Mouse (Mus musculus): ENCODE results near the gene Zyx.

Zyx gene

DNA sequence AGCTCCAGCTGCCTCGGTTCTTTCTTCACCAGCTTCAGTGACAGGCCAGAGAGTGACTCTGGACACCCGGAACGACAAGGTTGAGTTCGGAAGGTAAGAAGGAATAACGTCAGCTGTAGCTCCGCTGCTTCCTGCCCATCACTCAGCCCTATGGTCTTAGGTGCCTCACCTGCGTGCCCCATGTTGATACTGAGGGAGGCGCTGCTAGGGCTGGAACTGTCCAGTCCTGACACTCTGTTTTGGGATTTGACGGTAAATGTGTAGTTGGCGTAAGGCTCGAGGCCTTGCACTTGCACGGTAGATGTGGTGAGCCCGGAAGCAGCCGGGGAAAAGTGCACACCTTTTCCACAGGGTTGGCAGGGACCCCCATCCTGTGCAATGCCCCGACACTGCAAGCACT, 15.2 kb downstream of the Zyx start:
- DNase-seq (ENCODE audit: low spot score in 2 of 2) = no peak

DNA sequence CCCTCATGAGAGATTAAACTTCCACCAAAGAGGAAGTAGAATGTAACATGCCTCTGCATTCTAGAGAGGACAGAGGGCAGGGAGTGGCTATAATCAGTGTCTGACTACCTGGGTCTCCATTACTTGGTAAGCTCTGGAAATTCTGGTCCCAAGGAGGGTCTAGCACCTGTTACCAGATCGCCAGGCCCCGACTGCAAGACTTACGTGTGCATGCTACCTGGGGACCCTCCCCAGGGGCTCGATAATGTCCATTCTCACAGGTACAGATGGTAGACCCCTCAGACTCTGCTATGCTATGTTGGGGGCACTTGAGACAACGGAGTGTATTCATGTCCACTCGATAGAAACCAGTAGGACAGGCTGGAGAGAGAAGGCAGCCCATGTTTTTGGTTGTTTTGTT, 15.8 kb downstream of the Zyx start:
- no peak for DNase-seq (ENCODE audit: low spot score in 2 of 2)

DNA sequence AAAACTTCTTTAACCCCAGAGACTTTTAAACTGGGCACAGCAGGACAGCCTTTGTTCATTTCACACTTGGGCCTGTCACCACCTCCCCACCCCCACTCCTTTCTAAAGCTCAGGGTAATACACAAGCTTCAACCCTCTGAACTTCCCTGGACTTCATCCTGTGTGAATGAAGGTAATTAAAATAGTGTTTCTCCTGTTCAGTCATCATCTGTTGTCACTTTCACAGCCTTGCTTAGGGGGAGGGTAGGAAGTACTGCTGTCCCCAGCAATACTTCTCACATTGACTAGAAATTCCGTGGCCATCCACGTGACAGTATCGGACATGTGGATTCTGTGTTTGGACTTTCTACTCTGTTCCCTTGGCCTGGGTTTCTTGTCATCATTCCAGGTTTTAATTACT, 20.4 kb downstream of the Zyx start:
- DNase-seq (ENCODE audit: low spot score in 2 of 2) = no peak

DNA sequence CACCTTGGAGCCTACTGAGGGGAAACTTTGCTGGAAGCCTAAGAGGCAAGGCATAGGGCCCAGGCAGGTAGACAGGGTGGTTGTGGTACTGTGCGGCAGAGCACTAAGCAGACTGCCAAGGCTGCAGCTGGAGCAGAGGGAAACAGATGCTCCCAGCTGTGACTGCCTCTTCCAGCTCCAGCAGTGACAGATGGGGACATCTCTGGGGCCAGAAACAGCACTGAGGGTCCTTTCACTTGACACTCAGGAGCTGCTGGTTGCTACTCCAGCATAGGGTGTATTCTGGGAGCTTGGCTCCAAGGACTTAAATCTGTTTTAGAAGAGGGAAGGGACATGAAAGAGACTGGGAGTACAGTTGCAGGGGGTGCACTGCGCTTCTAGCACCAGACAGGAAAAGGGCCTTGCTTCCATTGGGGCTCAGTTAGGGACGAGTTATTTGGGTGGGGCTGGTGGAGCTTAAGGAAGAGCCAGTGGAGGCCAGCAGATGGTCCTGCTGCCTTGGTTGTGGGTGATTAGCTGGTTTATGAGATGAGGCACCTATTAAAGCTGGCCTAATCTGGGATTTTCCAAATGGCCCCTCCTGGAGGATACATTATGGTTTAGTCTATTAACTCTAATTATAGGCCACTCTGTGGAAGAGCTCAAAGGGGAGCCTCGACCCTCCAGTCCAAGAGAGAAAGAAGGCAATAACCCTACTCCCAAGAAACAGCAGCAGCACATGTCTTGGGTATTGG, 21.4 kb downstream of the Zyx start:
- peak in 1 of 2 experiments; percentile 70 for DNase-seq (ENCODE audit: low spot score in 2 of 2)

DNA sequence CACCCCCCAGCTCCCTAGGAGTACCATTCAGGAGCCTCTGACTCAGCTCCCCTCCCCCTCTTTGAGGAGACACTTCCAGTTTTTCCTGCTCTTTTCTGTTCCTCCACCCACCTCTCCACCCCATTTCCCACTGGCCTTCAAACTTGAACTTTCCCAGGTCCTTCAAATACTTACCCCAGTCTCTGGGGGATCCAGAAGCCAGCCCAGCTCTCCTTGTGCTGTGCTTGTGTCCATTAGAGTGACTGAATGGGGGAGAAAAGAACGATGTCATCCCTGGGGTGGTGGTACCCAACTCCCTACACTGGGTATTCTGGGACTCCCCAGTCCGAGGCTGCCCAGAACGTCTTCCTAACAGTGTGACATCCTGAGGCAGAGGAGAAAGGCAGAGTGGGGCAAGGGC, 22.6 kb downstream of the Zyx start:
- DNase-seq (ENCODE audit: low spot score in 2 of 2) = no peak

DNA sequence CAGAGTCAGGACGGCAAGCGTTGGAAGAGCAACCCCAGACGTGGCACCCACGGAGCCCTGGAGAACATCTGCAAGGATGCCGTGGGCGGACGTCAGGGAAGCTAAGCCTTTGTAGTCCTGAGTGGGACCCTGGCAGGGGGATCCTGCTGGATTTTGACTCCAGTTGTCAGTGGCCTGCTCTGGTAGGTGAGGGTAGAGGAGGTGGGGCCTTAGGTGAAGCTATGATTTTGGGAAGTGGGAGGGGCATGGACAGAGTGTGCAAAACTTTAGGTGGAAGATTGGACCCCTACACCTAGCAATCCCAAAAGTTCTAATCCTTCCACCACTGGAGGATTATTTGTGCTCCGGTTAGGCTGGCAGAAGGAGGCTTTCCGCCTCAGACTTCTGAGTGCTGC, 23.0 kb downstream of the Zyx start:
- no peak for DNase-seq (ENCODE audit: low spot score in 2 of 2)

DNA sequence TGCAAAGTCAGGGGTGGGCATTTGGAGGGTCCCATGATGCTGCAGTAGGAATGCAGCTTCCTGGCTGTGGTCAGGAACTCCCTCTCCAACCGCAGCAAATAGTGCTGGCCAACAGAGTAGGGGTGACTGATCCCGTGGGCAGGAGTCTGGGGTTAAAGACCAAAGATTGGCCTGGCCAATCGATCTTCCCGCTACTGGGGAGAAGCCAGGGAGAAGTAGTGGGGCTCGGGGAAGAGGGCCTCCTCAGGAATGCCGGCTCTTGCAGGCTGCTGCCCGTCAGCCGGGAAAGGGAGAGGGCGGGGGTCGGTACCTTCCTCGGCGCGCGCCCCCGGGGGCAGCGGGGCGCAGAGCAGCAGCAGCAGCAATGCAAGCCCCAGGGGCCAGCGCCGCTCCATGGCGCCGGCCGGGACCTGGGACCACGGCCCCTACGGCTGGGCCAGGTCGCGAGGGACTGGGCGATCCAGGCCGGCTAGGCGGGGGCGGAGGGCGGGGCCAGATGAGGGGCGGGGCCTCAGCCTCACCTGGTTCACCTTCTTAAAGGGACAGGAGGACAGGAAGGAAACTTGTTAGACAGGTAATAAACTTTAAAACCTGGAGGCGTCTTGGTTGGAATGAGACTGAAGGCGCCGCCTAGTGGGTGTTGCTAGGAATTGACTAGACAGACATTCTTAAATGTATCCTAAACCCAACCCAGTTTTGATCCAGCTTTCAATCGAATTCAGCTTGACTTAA, 23.6 kb downstream of the Zyx start, which contains the start of gene Epha1:
Gene Epha1, minus strand, starts transcription at position 453 of the 732 bp plus-strand sequence.
- no peak for DNase-seq (ENCODE audit: low spot score in 2 of 2)

DNA sequence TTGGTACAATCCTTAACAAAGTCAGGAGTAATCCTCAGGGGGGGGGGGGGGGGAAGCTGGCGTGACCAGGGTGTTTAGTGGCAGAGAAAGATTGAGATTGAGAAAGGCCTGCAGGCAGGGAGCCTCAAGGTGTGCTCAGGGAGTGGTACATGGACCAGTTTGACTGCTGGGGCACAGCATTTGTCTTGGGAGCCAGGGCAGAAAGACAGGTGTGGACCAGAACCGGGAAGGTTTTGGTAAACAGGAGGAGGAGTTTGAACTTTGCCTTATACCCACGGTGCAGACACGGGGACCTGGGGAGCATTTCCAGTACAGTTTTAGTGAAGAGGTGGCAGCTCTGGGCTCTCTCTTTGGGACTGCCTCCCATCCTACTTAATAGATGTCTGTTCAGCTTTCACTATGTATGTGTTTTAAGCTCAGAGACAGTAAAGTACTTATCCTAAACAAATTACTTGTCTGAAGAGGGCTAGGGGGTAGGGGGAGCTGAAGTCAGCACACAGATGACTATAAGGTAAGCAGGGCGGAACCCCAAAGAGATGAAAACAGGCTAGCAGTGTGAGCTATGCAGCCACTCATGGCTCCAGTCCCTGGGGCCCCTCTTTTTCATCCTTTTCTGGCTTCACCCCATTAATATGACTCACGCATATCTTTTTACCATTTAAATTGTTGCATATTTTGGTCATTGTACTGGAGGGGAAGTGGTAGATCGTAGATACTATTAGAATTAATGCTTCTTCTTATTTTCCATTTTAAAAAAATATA, 24.4 kb downstream of the Zyx start:
- DNase-seq (ENCODE audit: low spot score in 2 of 2) = no peak

DNA sequence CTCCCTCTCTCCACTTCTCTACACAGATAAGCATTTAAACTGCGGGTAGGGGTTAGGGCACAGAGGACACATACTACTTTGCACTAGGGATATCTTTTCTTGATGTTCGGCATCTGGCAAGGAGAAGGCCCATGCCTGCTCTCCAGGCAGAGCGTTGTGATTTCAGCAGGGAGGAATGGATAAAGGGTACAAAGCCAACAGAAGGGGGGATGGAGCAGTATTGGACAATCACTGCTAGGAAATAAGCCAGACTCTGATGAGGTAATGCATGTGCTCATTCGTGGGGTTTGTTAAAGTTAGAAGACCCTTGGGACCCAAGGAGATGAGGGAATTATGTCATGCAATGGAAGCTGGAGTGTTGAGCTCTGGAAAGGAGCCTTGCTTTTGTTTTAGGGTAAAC, 25.3 kb downstream of the Zyx start:
- DNase-seq (ENCODE audit: low spot score in 2 of 2) = peak; percentile 75 to 81

DNA sequence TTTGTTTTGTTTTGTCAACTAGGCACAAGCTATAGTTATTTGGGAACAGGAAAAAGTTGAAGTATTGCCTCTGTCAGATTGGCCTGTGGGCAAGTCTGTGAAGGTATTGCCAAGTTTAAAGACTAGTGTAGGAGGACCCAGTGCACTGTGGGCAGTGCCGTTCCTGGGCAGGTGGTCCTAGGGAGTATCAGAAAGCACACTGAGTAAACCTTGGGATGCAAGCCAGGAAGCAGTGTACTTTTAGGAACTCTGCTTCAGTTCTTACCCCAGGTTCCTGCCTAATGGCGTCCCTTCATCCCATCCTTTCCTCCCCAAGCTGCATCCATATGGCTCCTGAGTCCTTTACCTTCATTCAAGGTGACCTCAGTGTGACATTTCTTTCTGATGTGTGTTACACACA, 25.7 kb downstream of the Zyx start:
- DNase-seq (ENCODE audit: low spot score in 2 of 2) = no peak

DNA sequence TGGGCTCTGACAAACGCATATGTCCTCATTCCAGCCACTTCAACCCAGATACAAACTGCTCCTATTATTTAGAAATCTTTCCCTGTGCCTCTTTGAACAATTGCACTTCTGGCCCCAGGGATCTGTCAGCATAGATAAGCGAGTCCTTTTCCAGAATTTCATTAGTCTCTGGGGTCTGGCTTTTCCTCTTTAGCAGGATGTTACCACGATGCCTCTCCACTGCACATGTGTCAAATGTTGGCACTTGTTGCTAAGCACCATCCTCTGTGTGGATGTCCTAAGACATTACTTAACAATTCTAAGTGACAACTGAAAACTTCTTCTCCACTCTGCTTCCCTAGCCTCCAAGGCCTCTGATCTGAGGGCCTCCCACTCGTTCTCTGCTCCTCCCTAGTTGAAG, 26.6 kb downstream of the Zyx start:
- DNase-seq (ENCODE audit: low spot score in 2 of 2) = no peak

DNA sequence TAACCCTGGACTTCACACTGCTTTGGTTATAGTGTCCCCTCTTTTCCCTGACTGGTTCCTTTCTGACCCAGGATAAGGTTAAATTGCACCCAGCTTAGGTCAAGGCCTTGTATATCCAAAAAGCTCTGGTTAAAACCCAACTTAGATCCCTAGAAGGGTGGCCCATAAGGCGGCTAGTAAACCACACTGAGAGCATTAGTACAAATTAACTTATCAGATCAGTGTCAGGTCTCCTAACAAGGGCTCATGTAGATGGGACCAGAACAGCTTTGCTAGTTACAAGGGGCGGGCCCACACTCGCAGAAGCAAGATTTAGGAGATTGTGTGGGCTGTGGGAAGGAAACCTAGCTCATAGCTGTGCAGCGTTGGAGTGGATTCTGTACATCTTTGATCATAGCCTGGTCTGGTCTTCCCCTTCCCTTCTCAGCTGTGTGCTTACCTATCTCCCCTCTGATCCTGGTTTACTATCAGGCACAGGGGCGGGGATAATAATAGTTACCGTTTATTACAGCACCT, 27.1 kb downstream of the Zyx start:
- no peak for DNase-seq (ENCODE audit: low spot score in 2 of 2)

DNA sequence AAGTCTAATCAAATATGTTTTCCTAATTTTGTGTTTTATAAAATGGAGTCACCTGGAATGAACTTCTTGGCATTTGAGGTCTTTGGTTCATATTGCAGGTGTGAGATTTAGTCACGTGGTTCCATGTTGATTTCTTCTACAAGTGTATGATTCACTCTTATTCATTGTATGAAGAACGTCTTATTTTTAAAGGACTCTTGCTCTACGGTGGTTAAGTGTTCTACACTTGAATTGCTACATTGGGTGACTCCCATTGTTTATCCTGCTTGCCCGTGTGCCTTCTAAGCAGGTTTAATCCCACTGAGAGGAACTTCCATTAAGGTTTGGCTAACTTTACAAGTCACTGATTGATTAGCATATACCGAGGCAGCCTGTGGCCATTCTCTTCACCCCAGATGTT, 27.9 kb downstream of the Zyx start:
- no peak for DNase-seq (ENCODE audit: low spot score in 2 of 2)

DNA sequence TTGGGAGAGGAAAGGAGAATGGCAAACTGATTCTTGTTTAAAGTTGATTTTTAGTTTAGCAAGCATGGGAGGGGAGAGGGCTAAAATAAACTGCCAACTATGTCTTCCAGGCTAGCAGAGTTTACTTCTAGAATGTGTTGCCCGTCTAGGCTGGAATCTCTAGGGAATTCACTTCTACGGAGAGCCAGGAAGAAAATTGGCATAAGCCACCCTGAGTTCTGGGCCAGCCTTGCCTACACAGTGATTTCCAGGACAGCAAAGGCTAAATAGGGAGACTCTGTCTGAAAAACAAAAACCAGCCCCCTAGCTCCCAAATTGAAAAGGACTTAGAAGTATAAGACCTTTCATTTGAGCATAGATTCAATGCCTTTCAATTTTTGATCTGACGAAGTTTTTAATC, 30.1 kb downstream of the Zyx start:
- no peak for DNase-seq (ENCODE audit: low spot score in 2 of 2)

DNA sequence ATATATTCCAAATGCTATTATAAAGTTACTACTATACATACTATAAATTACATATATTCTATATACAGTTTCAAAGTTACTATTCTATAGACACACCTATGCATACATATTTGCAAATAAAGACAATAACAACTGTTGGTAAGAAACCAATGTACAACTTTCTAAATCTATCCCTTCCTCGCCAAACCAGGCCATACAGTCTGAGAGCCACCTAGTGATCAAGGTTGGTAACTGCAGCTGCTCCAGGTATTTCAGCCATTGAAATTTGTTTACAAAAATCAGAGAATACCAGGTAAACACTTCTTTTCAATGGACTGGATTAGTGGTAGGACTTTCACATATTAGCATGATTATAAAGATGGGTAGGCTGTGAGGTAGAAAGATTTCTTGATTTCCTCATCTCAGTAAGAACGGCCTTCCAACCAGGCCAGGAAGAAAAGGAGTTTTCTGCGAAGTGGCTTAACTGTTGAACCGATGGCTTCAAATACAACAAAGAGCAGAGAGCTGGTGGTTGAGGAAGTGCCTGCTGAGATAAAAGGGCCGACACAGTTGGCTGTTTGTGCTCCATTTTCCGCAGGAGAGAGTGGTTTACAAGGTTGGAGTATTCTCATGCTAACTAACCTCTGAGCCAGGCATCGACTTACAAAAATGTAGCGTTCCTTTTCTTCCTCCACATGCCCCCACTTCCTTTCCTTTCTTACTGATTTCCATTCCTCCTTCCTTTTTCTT, 31.1 kb downstream of the Zyx start:
- DNase-seq (ENCODE audit: low spot score in 2 of 2) = no peak

DNA sequence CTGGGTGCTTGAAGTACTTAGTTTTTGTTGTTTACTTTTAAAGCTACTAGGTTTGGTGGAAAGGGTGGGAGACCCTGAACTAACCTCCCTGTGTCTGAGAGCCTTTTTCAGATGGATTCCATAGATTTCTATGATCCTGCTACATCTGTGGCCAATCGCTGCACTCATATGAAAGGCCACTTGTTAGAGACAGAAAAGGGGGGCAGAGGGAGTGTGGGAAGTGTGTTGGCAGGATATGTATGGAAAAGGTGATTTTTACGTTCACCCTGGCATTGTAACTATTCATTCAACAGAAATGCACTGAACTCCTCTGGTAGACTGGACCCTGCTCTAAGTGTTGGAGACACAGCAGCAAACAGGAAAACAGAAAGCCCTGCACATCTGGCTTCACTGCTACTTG, 31.8 kb downstream of the Zyx start:
- no peak for DNase-seq (ENCODE audit: low spot score in 2 of 2)

DNA sequence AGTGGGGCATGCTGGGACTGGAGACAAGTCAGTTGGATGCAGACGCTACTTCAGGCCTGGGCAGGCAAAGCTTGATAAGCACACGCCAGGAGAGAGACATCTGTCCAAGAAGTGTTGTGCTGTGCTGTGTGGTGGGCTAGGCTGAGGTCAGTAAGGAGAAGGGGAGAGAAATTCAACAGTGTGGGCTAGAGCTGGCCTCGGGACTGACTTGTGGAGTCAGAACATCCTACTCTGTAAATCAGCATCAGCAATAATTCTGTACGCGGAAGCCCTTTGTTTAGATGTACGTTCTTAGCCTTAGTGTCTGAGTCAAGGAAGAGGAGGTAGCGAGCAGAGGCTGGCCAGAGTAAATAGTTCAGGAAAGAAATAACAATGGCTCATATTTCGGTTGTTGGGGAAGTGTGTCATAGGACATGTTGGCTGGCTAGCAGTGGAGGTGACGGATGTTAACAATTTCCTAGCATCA, 32.5 kb downstream of the Zyx start:
- DNase-seq (ENCODE audit: low spot score in 2 of 2) = peak; percentile 54 to 69

DNA sequence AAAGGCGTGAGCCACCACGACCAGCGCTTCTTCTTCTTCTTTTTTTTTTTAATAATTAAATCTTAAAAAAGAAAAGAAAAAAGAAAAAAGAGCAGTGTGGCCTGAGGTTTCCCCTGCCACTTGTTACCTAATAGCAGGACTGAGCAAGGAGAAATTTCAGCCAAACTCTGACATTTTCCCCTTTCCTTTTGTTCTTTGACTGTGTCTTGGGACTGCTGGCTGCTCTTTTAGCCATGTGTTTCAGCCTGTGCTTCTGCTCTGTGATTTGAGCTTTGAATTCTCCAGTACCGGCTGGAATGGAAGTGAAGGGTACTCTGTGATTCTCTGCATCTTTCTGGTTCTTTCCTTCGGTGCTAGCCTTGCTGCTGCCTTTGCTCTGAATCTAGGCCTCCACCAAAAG, 33.9 kb downstream of the Zyx start:
- DNase-seq (ENCODE audit: low spot score in 2 of 2) = no peak

DNA sequence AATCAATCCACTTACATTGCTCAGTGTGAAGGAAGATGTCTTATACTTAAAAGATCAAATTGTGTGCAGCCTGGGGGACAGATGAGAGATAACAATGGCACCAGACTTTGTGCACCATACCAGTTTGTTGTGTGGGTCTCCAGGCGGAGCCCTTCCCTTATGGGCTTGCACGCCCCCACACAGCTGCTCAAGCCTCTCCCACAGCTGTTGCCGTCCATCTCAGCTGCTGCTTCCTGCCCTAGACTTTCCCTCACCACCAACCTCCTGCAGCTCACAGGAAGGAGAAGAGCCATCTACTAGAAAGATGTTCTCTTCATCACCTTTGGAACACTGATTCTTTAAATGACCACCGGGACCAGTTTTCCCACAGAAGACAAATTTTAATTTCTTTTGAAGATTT, 36.2 kb downstream of the Zyx start:
- DNase-seq (ENCODE audit: low spot score in 2 of 2) = no peak

DNA sequence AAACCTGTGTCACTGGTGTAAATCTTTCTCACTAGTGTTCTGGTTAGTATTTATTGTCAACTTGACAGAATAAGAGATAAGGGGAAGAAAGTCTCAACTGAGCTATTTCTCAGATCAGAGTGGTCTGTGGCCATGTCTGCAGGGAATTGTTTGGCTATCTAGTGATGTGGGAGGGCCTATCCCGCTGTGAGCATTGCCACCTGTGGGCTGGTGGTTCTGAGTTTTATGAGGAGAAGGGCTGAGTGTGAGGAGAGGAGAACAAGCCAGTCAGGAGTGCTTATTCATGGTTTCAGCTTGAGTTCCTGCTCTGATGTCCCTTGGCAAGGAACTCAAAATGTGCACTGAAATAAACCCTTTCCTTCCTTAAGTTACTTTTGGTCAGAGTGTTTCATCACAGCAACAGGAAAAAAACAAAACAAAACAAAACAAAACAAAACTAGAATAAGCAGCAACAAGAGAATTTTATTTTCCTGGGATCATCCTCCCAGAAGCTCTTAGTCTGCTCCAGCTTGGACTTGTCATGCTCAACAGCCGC, 42.4 kb downstream of the Zyx start:
- peak in 1 of 2 experiments; percentile 25 for DNase-seq (ENCODE audit: low spot score in 2 of 2)

All from heart, adult 9 months (tissue).